Mouse (Mus musculus) limb, embryonic 15.5 days (tissue): ENCODE measurements around the gene Ralgps2. TPM values are rescaled to one million over a fixed set of nuclear protein-coding genes. Genes with fewer than 3 reads are reported as not detected.

Source experiments
- ATAC-seq: fragments of 200-750 bp; cut with Nextera tagmentation; 2 replicates; pipeline ENCODE4 v1.8.0; 2017; ENCODE audit warnings: low read depth, moderate TSS enrichment; ENCODE audit not compliant: insufficient number of reproducible peaks, low FRiP score, low TSS enrichment
- H3K27ac ChIP-seq: fragments of 300-500 bp; sonication (generic); 2 replicates; pipeline ENCODE4 v1.5.1; 2015; ENCODE audit warnings: moderate library complexity, mild to moderate bottlenecking, inconsistent platforms
- H3K27me3 ChIP-seq: fragments of 300-500 bp; sonication (generic); 2 replicates; pipeline ENCODE4 v1.6.1; 2015; ENCODE audit warnings: inconsistent platforms
- H3K36me3 ChIP-seq: fragments of 300-500 bp; sonication (generic); 2 replicates; pipeline ENCODE4 v1.6.1; 2015; ENCODE audit warnings: inconsistent platforms
- H3K4me1 ChIP-seq: fragments of 300-500 bp; sonication (generic); 2 replicates; pipeline ENCODE4 v1.6.1; 2015; ENCODE audit warnings: inconsistent platforms
- H3K4me2 ChIP-seq: fragments of 300-500 bp; sonication (generic); 2 replicates; pipeline ENCODE4 v1.6.1; 2015; ENCODE audit warnings: mild to moderate bottlenecking, inconsistent platforms
- H3K4me3 ChIP-seq: fragments of 300-500 bp; sonication (generic); 2 replicates; pipeline ENCODE4 v1.5.1; 2015; ENCODE audit warnings: mild to moderate bottlenecking, inconsistent platforms
- H3K9ac ChIP-seq: fragments of 300-500 bp; sonication (generic); 2 replicates; pipeline ENCODE4 v1.6.1; 2015; ENCODE audit warnings: inconsistent platforms
- H3K9me3 ChIP-seq: fragments of 300-500 bp; sonication (generic); 2 replicates; pipeline ENCODE4 v1.6.1; 2016; ENCODE audit warnings: inconsistent platforms
- WGBS: fragments of 180-500 bp; shearing (Covaris S2); methylation state at CpG from one replicate; pipeline ENCODE4 v1.1.7; 2015; 5-methylcytosine and 5-hydroxymethylcytosine counted together
- polyA plus RNA-seq: library from polyadenylated mRNA; unstranded; fragments of >200 nt; fragmentation: Nextera tagmentation; extraction: Ambion mirVana; gene quantifications from 2 replicates; pipeline ENCODE4 v1.2.1, GENCODE M21; 2015

Gene Ralgps2
- polyA plus RNA-seq, 1 experiment from 2014 or later: 88.8 TPM

DNA sequence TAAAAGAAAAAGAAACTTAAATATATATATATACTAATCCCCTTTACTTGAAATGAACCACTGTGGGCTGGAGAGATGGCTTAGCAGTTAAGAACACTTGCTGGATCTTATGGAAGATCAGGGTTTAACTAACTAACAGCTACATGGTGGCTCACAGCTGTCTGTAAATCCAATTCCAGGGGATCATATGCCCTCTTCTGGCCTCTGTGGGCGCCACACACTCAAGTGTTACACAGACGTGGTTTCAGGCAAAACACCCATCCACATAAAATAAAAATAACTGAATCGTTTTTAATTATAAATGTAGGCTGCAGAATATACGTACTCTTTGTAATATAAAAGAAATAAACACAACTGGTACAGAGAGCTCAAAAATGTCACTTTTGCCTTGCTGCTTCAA lies 50.6 kb downstream of the Ralgps2 start:
- H3K4me2 ChIP-seq: no peak overlapping the region
- H3K36me3 ChIP-seq: 0 out of 2 replicates have a peak, but pooled peaks cover 6% of the 10 kb centered on the region
- H3K27me3 ChIP-seq: no peaks in the 10 kb centered on the region
- 0 out of 2 replicates have a peak, but pooled peaks cover 2% of the 10 kb centered on the region for H3K4me1 ChIP-seq
- 81% methylated on average over 4 of the region's 4 CpGs for WGBS
- no peak overlapping the region for H3K9ac ChIP-seq
- ATAC-seq: no peak
- no peak overlapping the region for H3K27ac ChIP-seq
- no peak overlapping the region for H3K4me3 ChIP-seq
- H3K9me3 ChIP-seq: no peaks in the 10 kb centered on the region

- 89% methylated on average over 2 of the region's 2 CpGs for WGBS
- Histone ChIP-seq H3K4me3 (no peak overlapping the region), H3K9me3 (no peaks in the 10 kb centered on the region), H3K4me2 (no peak overlapping the region), H3K9ac (no peak overlapping the region), H3K27ac (no peak overlapping the region), H3K27me3 (no peaks in the 10 kb centered on the region), H3K4me1 (0 out of 2 replicates have a peak, but pooled peaks cover 2% of the 10 kb centered on the region), H3K36me3 (peaks cover 23% of the 10 kb centered on the region)
- no peak for ATAC-seq
These were observed 53.5 kb downstream of the Ralgps2 start for GRCm38 (mm10) chr1:156885879-156886278.

DNA sequence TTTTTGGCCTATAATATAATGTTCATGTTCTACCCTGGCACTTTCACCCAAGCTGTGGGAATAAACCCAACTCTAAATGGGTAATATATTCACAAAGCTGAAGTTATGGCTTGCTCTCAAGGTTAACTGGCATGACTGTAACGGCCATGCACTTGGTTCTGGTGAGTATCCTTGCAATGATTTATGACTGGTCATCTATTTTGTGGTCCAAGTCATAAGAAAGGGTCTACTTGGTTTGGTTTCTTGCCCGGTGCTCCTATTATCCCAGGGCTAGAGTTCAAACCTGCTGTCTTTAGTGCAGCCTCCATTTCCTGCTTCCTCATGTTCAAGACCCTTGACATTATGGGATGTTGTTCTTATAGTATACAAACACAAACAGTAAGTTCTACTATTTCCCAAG lies 54.6 kb downstream of the Ralgps2 start:
- no peak overlapping the region for H3K4me2 ChIP-seq
- H3K4me3 ChIP-seq: no peak overlapping the region
- no peak overlapping the region for H3K9ac ChIP-seq
- H3K27me3 ChIP-seq: no peaks in the 10 kb centered on the region
- 79% methylated on average over 2 of the region's 2 CpGs for WGBS
- no peak for ATAC-seq
- H3K27ac ChIP-seq: no peak overlapping the region
- no peaks in the 10 kb centered on the region for H3K9me3 ChIP-seq
- H3K36me3 ChIP-seq: peaks cover 23% of the 10 kb centered on the region
- H3K4me1 ChIP-seq: 0 out of 2 replicates have a peak, but pooled peaks cover 2% of the 10 kb centered on the region

DNA sequence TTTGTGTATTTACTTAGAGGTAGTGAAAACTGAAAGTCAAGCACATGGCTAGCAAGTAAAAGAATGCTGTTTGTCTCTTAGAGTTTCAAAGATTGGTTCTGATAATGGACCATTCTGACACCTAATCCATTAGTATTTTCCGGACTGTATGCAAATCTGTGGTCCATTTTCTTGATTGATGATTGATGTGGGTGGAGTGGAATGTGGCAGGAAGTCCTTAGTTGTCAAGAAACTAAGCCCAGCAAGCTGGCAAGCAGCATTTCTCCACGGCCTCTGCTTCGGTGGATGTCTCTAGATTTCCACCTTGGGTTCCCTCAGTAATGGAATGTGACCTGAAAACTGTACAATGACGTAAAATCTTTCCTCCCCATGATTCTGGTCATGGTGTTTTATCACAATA lies 68.8 kb downstream of the Ralgps2 start:
- peaks cover 12% of the 10 kb centered on the region; the same call in 1 of the 2 replicates for H3K36me3 ChIP-seq
- H3K9me3 ChIP-seq: no peaks in the 10 kb centered on the region
- no peaks in the 10 kb centered on the region for H3K4me1 ChIP-seq
- no peak overlapping the region for H3K4me3 ChIP-seq
- H3K4me2 ChIP-seq: no peak overlapping the region
- 86% methylated on average over 4 of the region's 4 CpGs for WGBS
- no peak overlapping the region for H3K9ac ChIP-seq
- no peak overlapping the region for H3K27ac ChIP-seq
- no peaks in the 10 kb centered on the region for H3K27me3 ChIP-seq
- no peak for ATAC-seq

DNA sequence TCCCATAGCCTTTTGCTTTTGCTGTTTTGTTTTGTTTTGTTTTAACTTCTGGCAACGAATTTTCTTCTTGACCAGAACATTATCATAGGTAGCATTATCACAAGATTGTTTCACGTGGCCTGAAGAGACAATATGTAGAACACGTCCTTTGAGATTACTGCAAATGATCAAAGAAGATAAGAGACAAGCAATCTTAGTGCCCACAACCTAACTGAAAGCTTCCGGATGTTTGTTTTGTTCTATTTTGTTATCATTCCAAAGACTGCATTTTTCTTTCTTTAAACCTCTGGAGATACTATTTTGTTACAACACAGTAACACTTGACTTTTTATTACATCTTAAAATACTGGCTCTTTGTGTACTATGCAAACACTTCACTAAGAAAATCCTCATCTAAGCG lies 69.4 kb downstream of the Ralgps2 start:
- no peaks in the 10 kb centered on the region for H3K4me1 ChIP-seq
- no peak overlapping the region for H3K4me3 ChIP-seq
- peaks cover 13% of the 10 kb centered on the region; the same call in 1 of the 2 replicates for H3K36me3 ChIP-seq
- WGBS: 84% methylated on average over 5 of the region's 5 CpGs
- ATAC-seq: no peak
- no peak overlapping the region for H3K4me2 ChIP-seq
- H3K9ac ChIP-seq: no peak overlapping the region
- no peaks in the 10 kb centered on the region for H3K27me3 ChIP-seq
- no peaks in the 10 kb centered on the region for H3K9me3 ChIP-seq
- no peak overlapping the region for H3K27ac ChIP-seq

GRCm38 (mm10) chr1:156864240-156864639 lies 75.2 kb downstream of the Ralgps2 start:
- no peak overlapping the region for H3K4me2 ChIP-seq
- no peak for ATAC-seq
- peaks cover 18% of the 10 kb centered on the region; the same call in 1 of the 2 replicates for H3K36me3 ChIP-seq
- no peaks in the 10 kb centered on the region for H3K9me3 ChIP-seq
- H3K9ac ChIP-seq: no peak overlapping the region
- no peaks in the 10 kb centered on the region for H3K27me3 ChIP-seq
- 55% methylated on average over 3 of the region's 3 CpGs for WGBS
- H3K4me3 ChIP-seq: no peak overlapping the region
- H3K4me1 ChIP-seq: 0 out of 2 replicates have a peak, but pooled peaks cover 5% of the 10 kb centered on the region
- peak overlapping the region; percentile 63; the same call in 1 of the 2 replicates for H3K27ac ChIP-seq

GRCm38 (mm10) chr1:156863726-156864125 lies 75.7 kb downstream of the Ralgps2 start:
- Histone ChIP-seq H3K36me3 (peaks cover 22% of the 10 kb centered on the region; the same call in 1 of the 2 replicates), H3K9me3 (no peaks in the 10 kb centered on the region), H3K9ac (no peak overlapping the region), H3K4me1 (0 out of 2 replicates have a peak, but pooled peaks cover 5% of the 10 kb centered on the region), H3K27me3 (no peaks in the 10 kb centered on the region), H3K4me2 (no peak overlapping the region), H3K4me3 (no peak overlapping the region), H3K27ac (no peak overlapping the region)
- no peak for ATAC-seq
- WGBS: 68% methylated on average over 3 of the region's 3 CpGs

- 0 out of 2 replicates have a peak, but pooled peaks cover 5% of the 10 kb centered on the region for H3K4me1 ChIP-seq
- peaks cover 29% of the 10 kb centered on the region for H3K36me3 ChIP-seq
- H3K9ac ChIP-seq: no peak overlapping the region
- H3K9me3 ChIP-seq: no peaks in the 10 kb centered on the region
- H3K4me2 ChIP-seq: no peak overlapping the region
- no peak overlapping the region for H3K4me3 ChIP-seq
- no peak for ATAC-seq
- H3K27me3 ChIP-seq: no peaks in the 10 kb centered on the region
- 43% methylated on average over 4 of the region's 4 CpGs for WGBS
- no peak overlapping the region for H3K27ac ChIP-seq
These were observed 77.9 kb downstream of the Ralgps2 start for GRCm38 (mm10) chr1:156861475-156862043.

DNA sequence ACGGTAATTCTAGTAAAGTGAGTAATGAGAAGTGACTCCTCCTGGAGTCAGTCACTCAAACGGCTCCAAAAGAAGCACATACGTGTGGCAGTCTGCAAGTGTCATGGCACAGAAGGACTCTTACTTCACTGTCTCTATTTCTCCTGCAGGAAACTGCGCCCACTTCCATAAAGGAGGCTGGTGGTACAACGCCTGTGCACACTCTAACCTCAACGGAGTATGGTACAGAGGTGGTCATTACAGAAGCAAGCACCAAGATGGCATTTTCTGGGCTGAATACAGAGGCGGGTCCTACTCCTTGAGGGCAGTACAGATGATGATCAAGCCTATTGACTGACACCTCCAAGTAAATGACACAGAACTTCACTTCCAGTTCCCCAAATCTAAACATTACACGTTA lies 79.2 kb downstream of the Ralgps2 start:
- H3K36me3 ChIP-seq: peaks cover 32% of the 10 kb centered on the region
- 79% methylated on average over 8 of the region's 8 CpGs for WGBS
- H3K4me2 ChIP-seq: no peak overlapping the region
- no peak overlapping the region for H3K9ac ChIP-seq
- ATAC-seq: no peak
- no peak overlapping the region for H3K4me3 ChIP-seq
- no peak overlapping the region for H3K27ac ChIP-seq
- 0 out of 2 replicates have a peak, but pooled peaks cover 5% of the 10 kb centered on the region for H3K4me1 ChIP-seq
- H3K9me3 ChIP-seq: no peaks in the 10 kb centered on the region
- no peaks in the 10 kb centered on the region for H3K27me3 ChIP-seq

DNA sequence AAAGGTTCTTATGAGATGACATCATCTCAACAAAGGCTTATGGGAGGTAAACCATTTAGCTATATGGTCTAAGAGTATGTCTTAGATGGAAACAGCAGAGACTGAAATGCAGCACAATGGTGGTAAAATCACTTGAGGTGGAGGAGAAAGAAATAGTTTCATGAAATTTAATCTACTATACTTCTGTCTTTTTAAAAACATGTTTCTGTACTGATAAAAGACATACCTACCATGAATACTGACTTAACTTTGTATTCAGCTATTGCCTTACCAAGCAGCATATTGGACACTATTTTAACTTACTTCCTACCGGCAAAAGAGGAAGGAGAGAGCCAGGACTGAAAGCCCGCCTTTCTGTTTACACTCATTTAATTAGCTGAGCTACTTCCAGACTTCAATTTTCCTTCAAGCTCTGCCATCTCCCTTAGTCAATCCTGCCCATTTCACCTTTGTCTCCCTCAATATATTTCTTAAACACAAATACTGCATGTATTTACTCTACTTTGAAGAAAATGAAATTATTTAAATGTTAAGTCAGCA lies 79.6 kb downstream of the Ralgps2 start:
- no peaks in the 10 kb centered on the region for H3K27me3 ChIP-seq
- WGBS: 63% methylated on average over 2 of the region's 2 CpGs
- H3K36me3 ChIP-seq: peaks cover 32% of the 10 kb centered on the region
- no peaks in the 10 kb centered on the region for H3K9me3 ChIP-seq
- H3K4me1 ChIP-seq: 0 out of 2 replicates have a peak, but pooled peaks cover 5% of the 10 kb centered on the region
- ATAC-seq: no peak
- no peak overlapping the region for H3K27ac ChIP-seq
- H3K9ac ChIP-seq: no peak overlapping the region
- no peak overlapping the region for H3K4me3 ChIP-seq
- no peak overlapping the region for H3K4me2 ChIP-seq

DNA sequence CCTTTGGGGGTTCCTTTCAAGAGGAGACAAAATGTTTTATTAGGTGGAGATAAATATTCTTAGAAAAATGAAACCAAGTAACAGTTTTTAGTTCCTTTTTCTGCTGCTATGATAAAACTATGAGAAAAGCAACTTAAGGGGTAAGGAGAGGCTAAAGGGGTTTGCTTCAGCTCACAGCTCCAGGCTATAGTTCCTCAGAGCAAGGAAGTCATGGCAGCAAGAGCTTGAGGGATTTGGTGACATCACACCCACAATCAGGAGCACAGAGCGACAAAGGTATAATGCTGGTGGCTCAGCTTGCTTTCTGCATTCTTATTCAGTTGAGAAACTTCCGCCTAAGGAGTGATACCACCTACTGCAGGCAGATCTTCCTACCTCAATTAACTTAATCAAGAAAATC lies 80.3 kb downstream of the Ralgps2 start:
- H3K4me3 ChIP-seq: no peak overlapping the region
- no peak overlapping the region for H3K4me2 ChIP-seq
- no peaks in the 10 kb centered on the region for H3K27me3 ChIP-seq
- ATAC-seq: no peak
- H3K9ac ChIP-seq: no peak overlapping the region
- H3K4me1 ChIP-seq: 0 out of 2 replicates have a peak, but pooled peaks cover 4% of the 10 kb centered on the region
- no peaks in the 10 kb centered on the region for H3K9me3 ChIP-seq
- H3K36me3 ChIP-seq: peaks cover 32% of the 10 kb centered on the region
- no peak overlapping the region for H3K27ac ChIP-seq
- 97% methylated on average over 2 of the region's 2 CpGs for WGBS

DNA sequence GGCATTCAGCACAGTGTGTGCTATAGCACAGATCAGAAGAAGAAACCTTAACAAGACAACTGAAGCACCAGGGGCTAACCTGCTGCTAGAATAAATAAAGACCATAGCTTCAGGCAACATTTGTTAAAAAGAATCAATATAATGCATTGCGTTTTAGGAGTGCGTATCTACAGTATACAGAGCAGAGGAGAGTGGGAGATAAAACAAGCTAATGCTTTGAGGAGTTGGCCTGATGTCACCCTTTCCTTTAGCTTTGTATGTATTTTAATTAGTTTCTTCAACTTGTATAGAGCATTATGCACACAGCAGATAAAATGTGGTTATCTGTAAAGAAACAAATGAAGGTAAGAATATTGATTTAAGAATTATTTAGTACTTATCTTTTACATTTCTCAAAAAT lies 82.8 kb downstream of the Ralgps2 start:
- 0 out of 2 replicates have a peak, but pooled peaks cover 12% of the 10 kb centered on the region for H3K4me1 ChIP-seq
- no peaks in the 10 kb centered on the region for H3K9me3 ChIP-seq
- no peak overlapping the region for H3K27ac ChIP-seq
- H3K9ac ChIP-seq: no peak overlapping the region
- H3K4me3 ChIP-seq: no peak overlapping the region
- no peaks in the 10 kb centered on the region for H3K27me3 ChIP-seq
- WGBS: 91% methylated on average over 2 of the region's 2 CpGs
- ATAC-seq: no peak
- H3K36me3 ChIP-seq: peaks cover 33% of the 10 kb centered on the region
- H3K4me2 ChIP-seq: no peak overlapping the region
